Mouse (Mus musculus) MEL (cell line): Measurements from ENCODE around the gene Gm10190. TPM values are rescaled to one million over a fixed set of nuclear protein-coding genes. Genes with fewer than 3 reads are reported as not detected.
"Not testable (repeated sequence)": the region's sequence is repeated elsewhere in the genome, so short reads cannot be mapped to it uniquely, and the experiment has no call there.

Experiments
- DNase-seq: peaks from one replicate; pipeline ENCODE4 v3.0.0; 2011; ENCODE audit warnings: low read depth, low spot score
- H3K27ac ChIP-seq: 2 replicates; pipeline ENCODE4 v1.5.1; 2012; ENCODE audit warnings: low read depth, mild to moderate bottlenecking, control low read depth, low read length, moderate library complexity; ENCODE audit not compliant: control insufficient read depth
- H3K27me3 ChIP-seq, 2 experiments: fragments of 150-350 bp in 1 of 2; sonication (generic) in 1 of 2; 2 replicates each; pipeline ENCODE4 v1.6.1; 2012; ENCODE audit warnings: low read length in 2 of 2, mild to moderate bottlenecking in 2 of 2, improper control_type of control experiment in 1 of 2, moderate library complexity in 1 of 2; ENCODE audit not compliant: insufficient read depth in 2 of 2, control insufficient read depth in 1 of 2
- H3K36me3 ChIP-seq, 2 experiments: 2 replicates each; pipeline ENCODE4 v1.6.1; 2012 to 2014; ENCODE audit warnings: low read length in 2 of 2, improper control_type of control experiment in 1 of 2, inconsistent platforms in 1 of 2, mild to moderate bottlenecking in 1 of 2; ENCODE audit not compliant: insufficient read depth in 2 of 2, control insufficient read depth in 1 of 2
- H3K4me1 ChIP-seq, 2 experiments: fragments of 150-350 bp in 1 of 2; sonication (generic) in 1 of 2; 2 replicates each; pipeline ENCODE4 v1.6.1; 2012; ENCODE audit warnings: low read length in 2 of 2, improper control_type of control experiment in 1 of 2, mild to moderate bottlenecking in 1 of 2; ENCODE audit not compliant: insufficient read depth in 2 of 2, control insufficient read depth in 1 of 2
- H3K4me3 ChIP-seq, 2 experiments: fragments of 150-350 bp in 1 of 2; sonication (generic) in 1 of 2; 2 replicates each; pipeline ENCODE4 v1.5.1; 2012; ENCODE audit warnings: low read depth in 2 of 2, low read length in 2 of 2, mild to moderate bottlenecking in 2 of 2, moderate library complexity in 2 of 2, control low read depth in 1 of 2, improper control_type of control experiment in 1 of 2; ENCODE audit not compliant: control insufficient read depth in 1 of 2, insufficient read depth in 1 of 2
- H3K79me2 ChIP-seq: 2 replicates; pipeline ENCODE4 v1.6.1; 2012; ENCODE audit warnings: mild to moderate bottlenecking, low read length, moderate library complexity; ENCODE audit not compliant: control insufficient read depth, poor library complexity, insufficient read depth
- H3K9ac ChIP-seq: 2 replicates; pipeline ENCODE4 v1.6.1; 2012; ENCODE audit warnings: low read depth, mild to moderate bottlenecking, control low read depth, low read length, moderate library complexity; ENCODE audit not compliant: control insufficient read depth, poor library complexity, severe bottlenecking
- H3K9me3 ChIP-seq: fragments of 150-350 bp; sonication (generic); replicated peaks from 2 replicates; pipeline ENCODE4 v1.6.1; 2012; ENCODE audit warnings: mild to moderate bottlenecking, low read length, improper control_type of control experiment, moderate library complexity; ENCODE audit not compliant: insufficient read depth
- CTCF ChIP-seq, 3 experiments: IDR thresholded peaks in 2 of 3; conservative IDR thresholded peaks in 1 of 3; 2 replicates each; pipeline ENCODE4 v1.5.1; 2011 to 2012; ENCODE audit warnings: low read length in 3 of 3, low read depth in 2 of 3, mild to moderate bottlenecking in 2 of 3, improper control_type of control experiment in 1 of 3, inconsistent platforms in 1 of 3, mixed read lengths in 1 of 3, moderate library complexity in 1 of 3; ENCODE audit not compliant: control insufficient read depth in 1 of 3, insufficient read depth in 1 of 3, poor library complexity in 1 of 3, severe bottlenecking in 1 of 3
- ELF1 ChIP-seq: IDR thresholded peaks from 2 replicates; pipeline ENCODE4 v1.6.1; 2014; ENCODE audit warnings: low read depth, mild to moderate bottlenecking, inconsistent platforms, low read length, improper control_type of control experiment, moderate library complexity
- EP300 ChIP-seq, 2 experiments: IDR thresholded peaks; 2 replicates each; pipeline ENCODE4 v1.6.1; 2011; ENCODE audit warnings: improper control_type of control experiment in 2 of 2, low read length in 2 of 2, low read depth in 1 of 2, mild to moderate bottlenecking in 1 of 2
- ETS1 ChIP-seq: IDR thresholded peaks from 2 replicates; pipeline ENCODE4 v1.6.1; 2012; ENCODE audit warnings: low read depth, mild to moderate bottlenecking, inconsistent platforms, low read length, improper control_type of control experiment, moderate library complexity
- GATA1 ChIP-seq: IDR thresholded peaks from 2 replicates; pipeline ENCODE4 v1.6.1; 2011; ENCODE audit warnings: low read depth, low read length, improper control_type of control experiment
- HCFC1 ChIP-seq: IDR thresholded peaks from 2 replicates; pipeline ENCODE4 v1.6.1; 2012; ENCODE audit warnings: low read depth, mild to moderate bottlenecking, inconsistent platforms, low read length, improper control_type of control experiment, moderate library complexity
- JUND ChIP-seq: IDR thresholded peaks from 2 replicates; pipeline ENCODE4 v1.6.1; 2011; ENCODE audit warnings: low read depth, mild to moderate bottlenecking, improper control_type of control experiment, low read length
- KAT2A ChIP-seq: conservative IDR thresholded peaks from 2 replicates; pipeline ENCODE4 v1.6.1; 2012; ENCODE audit warnings: low read depth, low read length, improper control_type of control experiment, inconsistent platforms
- MAX ChIP-seq: IDR thresholded peaks from 2 replicates; pipeline ENCODE4 v1.6.1; 2011; ENCODE audit warnings: low read length, improper control_type of control experiment
- MAZ ChIP-seq: IDR thresholded peaks from 2 replicates; pipeline ENCODE4 v1.6.1; 2012; ENCODE audit warnings: low read depth, mild to moderate bottlenecking, inconsistent platforms, low read length, improper control_type of control experiment
- MXI1 ChIP-seq: IDR thresholded peaks from 2 replicates; pipeline ENCODE4 v1.6.1; 2011; ENCODE audit warnings: mild to moderate bottlenecking, low read depth, low read length, improper control_type of control experiment
- MYC ChIP-seq: IDR thresholded peaks from 2 replicates; pipeline ENCODE4 v1.6.1; 2011; ENCODE audit warnings: low read depth, mild to moderate bottlenecking, low read length, improper control_type of control experiment, moderate library complexity
- NELFE ChIP-seq: IDR thresholded peaks from 2 replicates; pipeline ENCODE4 v1.6.1; 2011; ENCODE audit warnings: low read depth, low read length, improper control_type of control experiment
- NRF1 ChIP-seq: IDR thresholded peaks from 2 replicates; pipeline ENCODE4 v1.6.1; 2014; ENCODE audit warnings: low read depth, mild to moderate bottlenecking, inconsistent platforms, low read length, improper control_type of control experiment, moderate library complexity; ENCODE audit not compliant: poor library complexity, insufficient read depth, severe bottlenecking
- POLR2A ChIP-seq, 2 experiments: IDR thresholded peaks; 2 replicates each; pipeline ENCODE4 v1.6.1; 2011 to 2012; ENCODE audit warnings: low read length in 2 of 2, mild to moderate bottlenecking in 2 of 2, control low read depth in 1 of 2, improper control_type of control experiment in 1 of 2, low read depth in 1 of 2, moderate library complexity in 1 of 2; ENCODE audit not compliant: control insufficient read depth in 1 of 2, insufficient read depth in 1 of 2, poor library complexity in 1 of 2
- POLR2AphosphoS5 ChIP-seq: IDR thresholded peaks from 2 replicates; pipeline ENCODE4 v1.6.1; 2012; ENCODE audit warnings: low read depth, borderline replicate concordance, mild to moderate bottlenecking, inconsistent platforms, low read length, moderate library complexity, mixed read lengths
- RCOR1 ChIP-seq: IDR thresholded peaks from 2 replicates; pipeline ENCODE4 v1.6.1; 2012; ENCODE audit warnings: low read depth, mild to moderate bottlenecking, inconsistent platforms, low read length, improper control_type of control experiment
- SIN3A ChIP-seq: IDR thresholded peaks from 2 replicates; pipeline ENCODE4 v1.6.1; 2012; ENCODE audit warnings: low read length, improper control_type of control experiment, inconsistent platforms
- TCF12 ChIP-seq: IDR thresholded peaks from 2 replicates; pipeline ENCODE4 v1.6.1; 2014; ENCODE audit warnings: low read depth, mild to moderate bottlenecking, inconsistent platforms, low read length, improper control_type of control experiment, moderate library complexity
- USF1 ChIP-seq: IDR thresholded peaks from 2 replicates; pipeline ENCODE4 v1.6.1; 2014; ENCODE audit warnings: low read depth, mild to moderate bottlenecking, inconsistent platforms, low read length, improper control_type of control experiment, moderate library complexity
- ZC3H11A ChIP-seq: IDR thresholded peaks from 2 replicates; pipeline ENCODE4 v1.6.1; 2012; ENCODE audit warnings: low read depth, mild to moderate bottlenecking, inconsistent platforms, low read length, improper control_type of control experiment
- ZNF384 ChIP-seq: IDR thresholded peaks from 2 replicates; pipeline ENCODE4 v1.6.1; 2012; ENCODE audit warnings: low read depth, mild to moderate bottlenecking, inconsistent platforms, low read length, improper control_type of control experiment
- polyA plus RNA-seq, 2 experiments: library from polyadenylated mRNA; stranded (reverse) in 1 of 2; unstranded in 1 of 2; fragments of >175 nt in 1 of 2; fragments of >200 nt in 1 of 2; gene quantifications; 2 replicates each; pipeline versions ENCODE4 v1.2.1 to v1.2.4; 2012; ENCODE audit warnings: low replicate concordance in 2 of 2, low read depth in 1 of 2; ENCODE audit not compliant: insufficient read length in 2 of 2, insufficient read depth in 1 of 2, missing spikeins in 1 of 2
- total RNA-seq: library from RNA; depleted of rRNA; stranded (reverse); fragments of 300-350 nt; gene quantifications from 2 replicates; pipeline ENCODE4 v1.2.3, GENCODE M21; 2012

Gm10190 gene
- total and polyA plus RNA-seq, 3 experiments = not detected

DNA sequence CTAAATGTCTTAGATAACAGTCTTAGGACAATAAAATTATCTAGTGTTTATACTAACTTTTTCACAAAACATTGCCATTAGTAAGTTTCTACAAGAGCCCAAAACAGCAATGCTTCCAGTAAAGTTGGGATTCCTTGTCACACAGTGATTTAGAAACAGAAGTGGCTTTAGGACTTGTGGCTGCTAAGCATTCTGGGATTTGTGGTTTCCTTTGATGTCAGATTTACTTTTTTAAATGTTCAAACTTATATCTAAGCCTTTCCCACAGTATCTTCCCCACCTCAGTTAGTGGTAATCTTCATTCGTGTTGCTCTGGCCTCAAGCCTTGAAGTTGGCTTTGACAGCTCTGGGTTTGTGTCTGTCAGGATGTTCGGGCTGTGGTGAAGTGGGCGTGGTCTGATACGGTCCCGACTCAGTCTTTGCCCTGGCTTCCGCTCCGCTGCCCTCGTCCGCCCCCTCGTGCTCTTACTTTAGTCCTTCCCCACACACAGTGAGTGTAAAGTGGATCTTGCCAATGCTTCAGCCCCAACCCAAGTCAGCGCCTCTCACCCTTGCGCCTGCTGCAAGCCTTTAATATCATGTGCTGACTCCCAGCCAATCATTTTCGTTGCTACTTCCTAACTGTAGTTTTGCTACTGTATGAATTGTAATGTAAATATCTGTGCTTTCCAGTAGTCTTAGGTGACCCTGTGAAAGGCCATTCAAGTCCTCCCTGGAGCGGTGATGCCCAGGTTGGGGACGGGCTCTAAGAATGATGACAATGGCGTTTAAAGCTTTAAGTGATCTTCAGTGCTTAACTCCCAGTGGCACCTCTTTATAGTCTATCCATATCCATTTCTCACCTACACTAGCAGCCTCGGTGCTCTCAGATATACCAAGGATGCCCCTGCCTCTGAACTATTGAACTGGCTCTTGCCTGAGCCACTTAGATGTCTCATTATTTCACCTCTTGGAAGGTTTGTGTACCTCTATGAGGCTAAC is 18.4 kb upstream of the Gm10190 start (continued):
- TF ChIP-seq MAX (peak; percentile 62), NRF1 (no peak), CTCF (IDR thresholded peaks at IDR 0.05 in 2 of 3, conservative IDR thresholded peaks at IDR 0.05 in 1 of 3; ENCODE audit: control insufficient read depth in 1 of 3, insufficient read depth in 1 of 3, low read depth in 2 of 3, low read length in 3 of 3, poor library complexity in 1 of 3, severe bottlenecking in 1 of 3) (peak in 2 of 3 experiments; percentile 31 to 43; a peak in 3 of 6 replicates), POLR2AphosphoS5 (no peak)

DNA sequence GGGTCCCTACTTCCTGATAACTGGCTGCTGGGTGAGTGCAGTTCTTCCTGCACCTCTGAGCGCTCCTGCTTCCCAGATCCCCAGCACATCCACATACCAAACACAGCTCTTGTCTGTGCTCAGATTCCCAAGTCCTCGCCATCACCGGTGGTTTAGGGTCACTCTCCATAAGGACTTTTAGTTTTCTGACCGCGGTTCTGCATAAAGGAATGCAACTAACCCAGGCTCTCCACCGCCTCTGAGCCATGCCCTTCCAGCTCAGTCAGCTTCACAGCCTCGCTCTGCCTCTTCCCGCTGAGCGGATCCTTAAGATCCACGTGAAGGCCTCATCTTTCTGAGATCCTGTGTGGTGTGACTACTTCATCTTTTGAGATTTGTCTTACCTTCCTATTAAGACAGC is 16.7 kb upstream of the Gm10190 start:
- no peaks in the 10 kb centered on the region for H3K9me3 ChIP-seq
- no peak overlapping the region for H3K27ac ChIP-seq
- no peak overlapping the region for H3K4me3 ChIP-seq
- H3K79me2 ChIP-seq = no peaks in the 10 kb centered on the region
- no peaks in the 10 kb centered on the region for H3K36me3 ChIP-seq
- TF ChIP-seq MYC = no peak
- TF ChIP-seq HCFC1 = no peak
- no peak for TF ChIP-seq MAZ
- no peak for TF ChIP-seq USF1
- TF ChIP-seq JUND = no peak
- H3K27me3 ChIP-seq = peaks cover 0 to 7% of the 10 kb centered on the region in 2 experiments; a peak in 1 of 4 replicates
- DNase-seq = no peak
- H3K4me1 ChIP-seq = peaks cover 0 to 3% of the 10 kb centered on the region in 2 experiments; a peak in 1 of 4 replicates
- no peak overlapping the region for H3K9ac ChIP-seq

DNA sequence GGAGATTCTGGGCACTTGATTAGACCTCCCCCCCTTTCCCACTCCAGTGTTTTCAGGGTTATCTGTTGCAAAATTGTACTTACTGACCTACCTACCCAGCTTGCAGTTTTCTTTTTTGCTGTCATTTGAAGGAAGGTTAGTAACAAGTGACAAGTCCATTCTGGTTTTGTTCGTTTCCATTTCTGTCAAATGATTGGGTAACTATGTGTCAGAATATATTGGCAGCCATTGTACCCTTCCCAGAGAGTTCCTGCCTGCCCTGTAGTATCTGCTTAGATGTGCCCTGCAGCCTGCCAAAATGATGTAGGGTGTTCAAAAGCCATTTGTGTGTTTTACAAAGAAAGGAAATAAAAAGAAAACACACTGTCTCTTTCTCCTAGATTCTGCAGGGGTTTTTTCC is 12.3 kb upstream of the Gm10190 start:
- H3K79me2 ChIP-seq = no peaks in the 10 kb centered on the region
- H3K27ac ChIP-seq = no peak overlapping the region
- H3K4me3 ChIP-seq = no peak overlapping the region
- no peak overlapping the region for H3K9ac ChIP-seq
- peaks cover 1 to 7% of the 10 kb centered on the region in 2 experiments; a peak in 1 of 4 replicates for H3K27me3 ChIP-seq
- TF ChIP-seq USF1 (no peak), MYC (no peak), POLR2A (IDR thresholded peaks at IDR 0.05; ENCODE audit: control insufficient read depth in 1 of 2, insufficient read depth in 1 of 2, low read depth in 1 of 2, low read length in 2 of 2, poor library complexity in 1 of 2) (no peak), SIN3A (no peak), ETS1 (no peak), ZNF384 (no peak), MAX (no peak), TCF12 (no peak), GATA1 (no peak), RCOR1 (no peak), MXI1 (no peak), EP300 (IDR thresholded peaks at IDR 0.05; ENCODE audit: low read depth in 1 of 2, low read length in 2 of 2) (no peak), ELF1 (no peak), ZC3H11A (no peak), NELFE (no peak), KAT2A (no peak)
- no peaks in the 10 kb centered on the region for H3K9me3 ChIP-seq
- DNase-seq = no peak
- no peaks in the 10 kb centered on the region for H3K36me3 ChIP-seq
- H3K4me1 ChIP-seq = 0 out of 4 replicates have a peak, but pooled peaks cover 0 to 3% of the 10 kb centered on the region in 2 experiments

DNA sequence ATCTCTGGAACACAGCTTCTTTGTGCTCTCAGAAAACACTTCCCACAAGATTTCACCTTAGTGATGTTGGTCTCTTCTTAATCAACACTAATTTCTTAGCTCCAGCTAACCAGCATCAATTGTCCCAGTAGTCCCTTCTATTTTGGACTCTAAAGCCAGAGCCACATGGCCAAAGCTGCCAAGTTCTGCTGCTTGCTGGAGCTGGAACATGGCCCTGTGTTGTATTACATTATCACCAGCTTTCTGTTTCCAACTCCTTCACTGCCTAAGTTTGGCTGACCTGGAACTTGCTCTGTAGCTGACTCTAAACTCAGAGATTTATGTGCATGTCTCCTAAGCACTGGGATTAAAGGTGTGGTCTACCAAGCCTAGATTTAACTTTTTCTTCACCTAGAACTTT is 5.0 kb upstream of the Gm10190 start:
- not testable (repeated sequence) for DNase-seq, H3K4me3 ChIP-seq, H3K9me3 ChIP-seq, H3K79me2 ChIP-seq, H3K36me3 ChIP-seq, H3K27me3 ChIP-seq, H3K4me1 ChIP-seq, H3K27ac ChIP-seq, H3K9ac ChIP-seq
